Mouse (Mus musculus) CH12.LX (cell line): ENCODE data around the gene Rybp. TPM values are rescaled to one million over a fixed set of nuclear protein-coding genes. Genes with fewer than 3 reads are reported as not detected.

Source experiments
- DNase-seq: peaks from one replicate; pipeline ENCODE4 v3.0.0-alpha.2; 2013; ENCODE audit errors: extremely low read depth
- H3K27ac ChIP-seq: 2 replicates; pipeline ENCODE4 v1.5.1; 2012; ENCODE audit warnings: low read depth, mild to moderate bottlenecking, control low read depth, moderate library complexity; ENCODE audit not compliant: insufficient read depth
- H3K27me3 ChIP-seq: replicated peaks from 2 replicates; pipeline ENCODE3; 2012; ENCODE audit warnings: inconsistent platforms
- H3K36me3 ChIP-seq, 2 experiments: replicated peaks in 1 of 2; 2 replicates each; pipeline versions ENCODE3 to v1.6.1; 2012; ENCODE audit warnings: inconsistent platforms in 1 of 2, low read length in 1 of 2, mild to moderate bottlenecking in 1 of 2, mixed read lengths in 1 of 2, moderate library complexity in 1 of 2; ENCODE audit not compliant: control insufficient read depth in 1 of 2, insufficient read depth in 1 of 2
- H3K4me1 ChIP-seq, 2 experiments: 2 replicates each; pipeline ENCODE4 v1.6.1; 2012; ENCODE audit warnings: inconsistent platforms in 1 of 2, moderate library complexity in 1 of 2; ENCODE audit not compliant: insufficient read depth in 2 of 2, control insufficient read depth in 1 of 2
- H3K4me2 ChIP-seq: 2 replicates; pipeline ENCODE4 v1.6.1; 2012; ENCODE audit warnings: low read depth, mild to moderate bottlenecking, control low read depth; ENCODE audit not compliant: poor library complexity, insufficient read depth, severe bottlenecking
- H3K4me3 ChIP-seq, 3 experiments: fragments of 150-350 bp in 1 of 3; sonication (generic) in 1 of 3; replicated peaks in 1 of 3; 2 replicates each; pipeline versions ENCODE3 to v1.5.1; 2011 to 2012; ENCODE audit warnings: low read depth in 2 of 3, low read length in 2 of 3, mild to moderate bottlenecking in 2 of 3, moderate library complexity in 2 of 3, control low read depth in 1 of 3, improper control_type of control experiment in 1 of 3, inconsistent platforms in 1 of 3, mixed read lengths in 1 of 3; ENCODE audit not compliant: poor library complexity in 1 of 3
- H3K79me2 ChIP-seq: replicated peaks from 2 replicates; pipeline ENCODE4 v1.6.1; 2012; ENCODE audit warnings: mild to moderate bottlenecking, moderate library complexity; ENCODE audit not compliant: control insufficient read depth, poor library complexity, insufficient read depth, severe bottlenecking; ENCODE audit errors: extremely low read depth
- H3K9ac ChIP-seq: 2 replicates; pipeline ENCODE4 v1.6.1; 2012; ENCODE audit warnings: low read depth, mild to moderate bottlenecking, control low read depth, moderate library complexity; ENCODE audit not compliant: insufficient read depth
- H3K9me3 ChIP-seq: replicated peaks from 2 replicates; pipeline ENCODE3; 2012; ENCODE audit warnings: low read length, inconsistent platforms, mixed read lengths
- CHD1 ChIP-seq: IDR thresholded peaks from 2 replicates; pipeline ENCODE4 v1.6.1; 2012; ENCODE audit warnings: low read depth, low read length, improper control_type of control experiment, inconsistent platforms
- CTCF ChIP-seq, 2 experiments: IDR thresholded peaks in 1 of 2; conservative IDR thresholded peaks in 1 of 2; 2 replicates each; pipeline ENCODE4 v1.5.1; 2011 to 2012; ENCODE audit warnings: low read depth in 2 of 2, low read length in 2 of 2, improper control_type of control experiment in 1 of 2, inconsistent platforms in 1 of 2, mild to moderate bottlenecking in 1 of 2, moderate library complexity in 1 of 2
- EP300 ChIP-seq: IDR thresholded peaks from 2 replicates; pipeline ENCODE4 v1.6.1; 2011; ENCODE audit warnings: low read length, improper control_type of control experiment
- ETS1 ChIP-seq: conservative IDR thresholded peaks from 2 replicates; pipeline ENCODE4 v1.6.1; 2012; ENCODE audit warnings: low read depth, mild to moderate bottlenecking, inconsistent platforms, low read length, improper control_type of control experiment, moderate library complexity
- JUN ChIP-seq: IDR thresholded peaks from 2 replicates; pipeline ENCODE4 v1.6.1; 2011; ENCODE audit warnings: low read depth, mild to moderate bottlenecking, low read length, improper control_type of control experiment, moderate library complexity; ENCODE audit not compliant: insufficient read depth
- JUND ChIP-seq: conservative IDR thresholded peaks from 2 replicates; pipeline ENCODE4 v1.6.1; 2011; ENCODE audit warnings: low read depth, low read length, improper control_type of control experiment
- KAT2A ChIP-seq: IDR thresholded peaks from 2 replicates; pipeline ENCODE4 v1.6.1; 2012; ENCODE audit warnings: low read length, improper control_type of control experiment, inconsistent platforms; ENCODE audit not compliant: insufficient replicate concordance
- MAFK ChIP-seq: IDR thresholded peaks from 2 replicates; pipeline ENCODE4 v1.6.1; 2011; ENCODE audit warnings: low read length, improper control_type of control experiment; ENCODE audit not compliant: insufficient replicate concordance
- MEF2A ChIP-seq: IDR thresholded peaks from 2 replicates; pipeline ENCODE4 v1.6.1; 2014; ENCODE audit warnings: low read depth, mild to moderate bottlenecking, inconsistent platforms, low read length, improper control_type of control experiment, borderline replicate concordance
- NRF1 ChIP-seq: IDR thresholded peaks from 2 replicates; pipeline ENCODE4 v1.6.1; 2014; ENCODE audit warnings: low read depth, mild to moderate bottlenecking, inconsistent platforms, low read length, improper control_type of control experiment, moderate library complexity
- PAX5 ChIP-seq: IDR thresholded peaks from 2 replicates; pipeline ENCODE4 v1.6.1; 2012; ENCODE audit warnings: low read length, inconsistent platforms, mixed read lengths
- POLR2A ChIP-seq: IDR thresholded peaks from 2 replicates; pipeline ENCODE4 v1.6.1; 2011; ENCODE audit warnings: low read depth, mild to moderate bottlenecking, improper control_type of control experiment, low read length
- RCOR1 ChIP-seq: conservative IDR thresholded peaks from 2 replicates; pipeline ENCODE4 v1.6.1; 2012; ENCODE audit warnings: low read depth, mild to moderate bottlenecking, inconsistent platforms, low read length, improper control_type of control experiment
- TCF12 ChIP-seq: IDR thresholded peaks from 2 replicates; pipeline ENCODE4 v1.6.1; 2014; ENCODE audit warnings: low read depth, mild to moderate bottlenecking, inconsistent platforms, low read length, improper control_type of control experiment
- USF2 ChIP-seq: conservative IDR thresholded peaks from 2 replicates; pipeline ENCODE4 v1.6.1; 2011; ENCODE audit warnings: low read depth, low read length, improper control_type of control experiment
- ZC3H11A ChIP-seq: IDR thresholded peaks from 2 replicates; pipeline ENCODE4 v1.6.1; 2012; ENCODE audit warnings: low read depth, mild to moderate bottlenecking, inconsistent platforms, low read length, improper control_type of control experiment
- ZKSCAN1 ChIP-seq: IDR thresholded peaks from 2 replicates; pipeline ENCODE4 v1.6.1; 2012; ENCODE audit warnings: low read depth, inconsistent platforms, low read length, improper control_type of control experiment, borderline replicate concordance
- ZMIZ1 ChIP-seq: IDR thresholded peaks from 2 replicates; pipeline ENCODE4 v1.6.1; 2012; ENCODE audit warnings: low read depth, mild to moderate bottlenecking, inconsistent platforms, low read length, improper control_type of control experiment
- ZNF384 ChIP-seq: IDR thresholded peaks from 2 replicates; pipeline ENCODE4 v1.6.1; 2012; ENCODE audit warnings: low read depth, low read length, improper control_type of control experiment, inconsistent platforms
- dilution Hi-C: fragments of 300-500 bp; cut with MboI; formaldehyde crosslinking; loops from 2 replicates; pipeline ENCODE4 v1.14.3; 2020; ENCODE audit warnings: low sequenced_read_pairs; ENCODE audit not compliant: extremely low pct_unique_long_range_greater_than_20kb, extremely low pct_ligation_motif_present
- in situ Hi-C: fragments of 300-500 bp; cut with MboI; formaldehyde crosslinking; loops from 3 replicates; pipeline ENCODE4 v1.14.3; 2019; ENCODE audit warnings: low sequenced_read_pairs, low pct_ligation_motif_present, low pct_unique_long_range_greater_than_20kb, mixed read lengths
- polyA plus RNA-seq: library from polyadenylated mRNA; unstranded; fragments of >175 nt; gene quantifications from 2 replicates; pipeline ENCODE4 v1.2.1, GENCODE M21; 2012; ENCODE audit warnings: low read depth; ENCODE audit not compliant: insufficient read length
- total RNA-seq, 2 experiments: library from RNA; depleted of rRNA; stranded (reverse); fragments of 300-350 nt in 1 of 2; fragments of >200 nt in 1 of 2; gene quantifications; 2 replicates each; pipeline ENCODE4 v1.2.3; 2012 to 2014

The Rybp gene
- total and polyA plus RNA-seq, 3 experiments, result 9.1 to 27.4 (median 23.6) TPM

DNA sequence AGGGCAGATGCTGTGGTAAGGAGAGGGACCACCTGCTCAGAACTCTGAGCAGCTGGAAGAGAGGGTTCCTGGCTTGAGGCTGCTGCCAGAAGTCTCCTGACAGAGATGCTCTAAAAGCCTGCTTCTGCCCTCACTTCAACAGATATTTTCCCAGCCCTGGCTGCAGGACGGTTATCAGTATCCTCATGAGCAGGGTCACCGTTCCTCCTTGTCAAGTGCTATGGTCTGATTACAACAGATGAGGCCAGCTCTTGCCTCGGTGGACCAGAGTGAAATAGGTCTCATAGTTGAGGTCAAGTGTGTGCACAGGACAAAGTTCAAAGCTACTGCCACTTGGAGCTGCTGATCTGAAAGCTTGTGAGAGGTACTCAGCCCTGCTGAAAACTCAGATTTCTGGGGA is 108.5 kb downstream of the Rybp start:
- Histone ChIP-seq H3K27me3 (no peaks in the 10 kb centered on the region), H3K4me3 (no peak overlapping the region), H3K36me3 (no peaks in the 10 kb centered on the region), H3K4me1 (peaks cover 0 to 15% of the 10 kb centered on the region in 2 experiments; a peak in 2 of 4 replicates), H3K79me2 (no peaks in the 10 kb centered on the region), H3K27ac (no peak overlapping the region), H3K9me3 (no peaks in the 10 kb centered on the region), H3K9ac (no peak overlapping the region), H3K4me2 (no peak overlapping the region)
- in situ Hi-C loops (no loop called here), dilution Hi-C loops (no loop called here)
- DNase-seq, result no peak
- TF ChIP-seq TCF12, result no peak
- TF ChIP-seq JUND, result no peak
- no peak for TF ChIP-seq PAX5
- no peak for TF ChIP-seq CHD1
- TF ChIP-seq NRF1, result no peak
- no peak for TF ChIP-seq MEF2A
- TF ChIP-seq KAT2A, result no peak
- TF ChIP-seq ZMIZ1, result no peak
- no peak for TF ChIP-seq ETS1
- TF ChIP-seq EP300, result no peak
- TF ChIP-seq MAFK, result no peak
- no peak for TF ChIP-seq RCOR1
- no peak for TF ChIP-seq USF2
- no peak for TF ChIP-seq CTCF (conservative IDR thresholded peaks at IDR 0.05 in 1 of 2, IDR thresholded peaks at IDR 0.05 in 1 of 2; ENCODE audit: low read depth in 2 of 2, low read length in 2 of 2)
- no peak for TF ChIP-seq POLR2A
- TF ChIP-seq ZKSCAN1, result no peak
- no peak for TF ChIP-seq ZC3H11A
- no peak for TF ChIP-seq JUN
- no peak for TF ChIP-seq ZNF384
